Mouse (Mus musculus) erythroblast, embryonic 14.5 days (primary cell): ENCODE data around the gene Azgp1. TPM values are rescaled to one million over a fixed set of nuclear protein-coding genes. Genes with fewer than 3 reads are reported as not detected.

Source experiments
- H3K27me3 ChIP-seq: 2 replicates; pipeline ENCODE4 v1.6.1; 2012; ENCODE audit warnings: inconsistent platforms; ENCODE audit not compliant: control insufficient read depth
- H3K36me3 ChIP-seq: 2 replicates; pipeline ENCODE4 v1.6.1; 2012; ENCODE audit warnings: mild to moderate bottlenecking, inconsistent platforms; ENCODE audit not compliant: control insufficient read depth
- H3K4me1 ChIP-seq: 2 replicates; pipeline ENCODE4 v1.6.1; 2012; ENCODE audit warnings: inconsistent platforms; ENCODE audit not compliant: control insufficient read depth
- H3K4me3 ChIP-seq: replicated peaks from 2 replicates; pipeline ENCODE3; 2012; ENCODE audit warnings: moderate library complexity, mild to moderate bottlenecking, inconsistent platforms
- H3K9me3 ChIP-seq: 2 replicates; pipeline ENCODE4 v1.6.1; 2012; ENCODE audit warnings: low read length, inconsistent platforms, mixed read lengths; ENCODE audit not compliant: control insufficient read depth
- GATA1 ChIP-seq: IDR thresholded peaks from 2 replicates; pipeline ENCODE4 v1.6.1; 2012; ENCODE audit warnings: low read length, inconsistent platforms, mixed read lengths
- TAL1 ChIP-seq: IDR thresholded peaks from 3 replicates; pipeline ENCODE4 v1.6.1; 2012; ENCODE audit warnings: low read length, inconsistent platforms, mixed read lengths
- polyA plus RNA-seq: library from polyadenylated mRNA; stranded (reverse); fragments of >175 nt; gene quantifications from 2 replicates; pipeline ENCODE4 v1.2.3, GENCODE M21; 2012

The Azgp1 gene
- polyA plus RNA-seq, 1 experiment, result not detected

DNA sequence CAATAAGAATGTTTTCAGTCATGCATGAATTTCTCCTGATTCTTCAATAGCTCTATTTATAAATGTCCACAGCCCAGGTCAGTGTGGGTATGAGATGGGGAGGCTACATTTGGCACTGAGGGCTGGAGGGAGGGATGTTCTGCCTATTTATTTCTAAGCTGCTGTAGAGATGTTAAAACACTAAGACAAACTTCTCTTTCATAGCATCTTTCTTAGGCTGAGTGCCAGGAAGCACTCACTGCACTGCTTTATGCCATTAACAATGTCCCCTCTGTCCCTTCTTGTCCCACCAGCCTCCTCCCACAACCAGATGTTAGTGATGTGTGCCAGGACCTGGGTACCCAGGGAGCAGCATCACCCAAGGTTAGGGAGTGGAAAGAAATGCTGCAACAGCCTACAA is 14.8 kb upstream of the Azgp1 start:
- no peaks in the 10 kb centered on the region for H3K27me3 ChIP-seq
- no peaks in the 10 kb centered on the region for H3K36me3 ChIP-seq
- no peaks in the 10 kb centered on the region for H3K9me3 ChIP-seq
- H3K4me3 ChIP-seq, result no peak overlapping the region
- H3K4me1 ChIP-seq, result no peaks in the 10 kb centered on the region
- TF ChIP-seq TAL1 (no peak), GATA1 (no peak)

- Histone ChIP-seq H3K36me3 (no peaks in the 10 kb centered on the region), H3K27me3 (no peaks in the 10 kb centered on the region), H3K4me1 (no peaks in the 10 kb centered on the region), H3K4me3 (no peak overlapping the region), H3K9me3 (no peaks in the 10 kb centered on the region)
- TF ChIP-seq GATA1 (no peak), TAL1 (no peak)
Measured at GRCm38 (mm10) chr5:137973161-137973560, 8.2 kb upstream of the Azgp1 start.

- H3K27me3 ChIP-seq, result no peaks in the 10 kb centered on the region
- no peaks in the 10 kb centered on the region for H3K9me3 ChIP-seq
- H3K4me1 ChIP-seq, result no peaks in the 10 kb centered on the region
- TF ChIP-seq TAL1, result no peak
- no peak for TF ChIP-seq GATA1
- H3K4me3 ChIP-seq, result no peak overlapping the region
- H3K36me3 ChIP-seq, result no peaks in the 10 kb centered on the region
Measured at GRCm38 (mm10) chr5:137973738-137974137, 7.6 kb upstream of the Azgp1 start.

- Histone ChIP-seq H3K36me3 (no peaks in the 10 kb centered on the region), H3K4me1 (no peaks in the 10 kb centered on the region), H3K27me3 (no peaks in the 10 kb centered on the region), H3K4me3 (no peak overlapping the region), H3K9me3 (no peaks in the 10 kb centered on the region)
- TF ChIP-seq TAL1 (no peak), GATA1 (no peak)
Measured at GRCm38 (mm10) chr5:137974724-137975123, 6.6 kb upstream of the Azgp1 start.

DNA sequence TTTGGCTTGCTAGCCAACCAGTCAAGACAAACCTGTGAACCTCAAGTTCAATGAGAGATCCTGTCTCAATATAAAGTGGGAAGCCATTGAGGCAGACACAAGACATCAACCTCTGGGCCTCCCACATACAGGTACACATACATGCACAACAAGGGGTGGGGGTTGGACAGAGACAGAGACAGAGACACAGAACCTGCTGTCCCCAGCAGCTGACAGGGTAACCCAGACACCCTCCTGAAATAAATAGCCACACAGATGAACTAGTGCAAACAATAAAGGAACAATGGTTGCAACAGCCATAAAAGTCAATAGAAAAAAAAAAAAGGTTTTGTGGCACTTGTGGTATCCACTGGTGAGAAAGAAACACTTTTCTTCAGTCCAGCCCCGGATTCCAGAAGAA is 5.9 kb upstream of the Azgp1 start:
- no peaks in the 10 kb centered on the region for H3K9me3 ChIP-seq
- TF ChIP-seq TAL1, result no peak
- no peak for TF ChIP-seq GATA1
- H3K36me3 ChIP-seq, result no peaks in the 10 kb centered on the region
- no peak overlapping the region for H3K4me3 ChIP-seq
- H3K4me1 ChIP-seq, result no peaks in the 10 kb centered on the region
- H3K27me3 ChIP-seq, result no peaks in the 10 kb centered on the region

GRCm38 (mm10) chr5:137977291-137977690 is 4.0 kb upstream of the Azgp1 start:
- Histone ChIP-seq H3K4me3 (no peak overlapping the region), H3K4me1 (no peaks in the 10 kb centered on the region), H3K27me3 (no peaks in the 10 kb centered on the region), H3K9me3 (no peaks in the 10 kb centered on the region), H3K36me3 (no peaks in the 10 kb centered on the region)
- TF ChIP-seq TAL1, result no peak
- TF ChIP-seq GATA1, result no peak

GRCm38 (mm10) chr5:137979081-137979480 is 2.2 kb upstream of the Azgp1 start:
- Histone ChIP-seq H3K4me1 (no peaks in the 10 kb centered on the region), H3K9me3 (no peaks in the 10 kb centered on the region), H3K27me3 (no peaks in the 10 kb centered on the region), H3K4me3 (no peak overlapping the region), H3K36me3 (no peaks in the 10 kb centered on the region)
- TF ChIP-seq GATA1, result no peak
- TF ChIP-seq TAL1, result no peak

GRCm38 (mm10) chr5:137986351-137986750 is 5.0 kb downstream of the Azgp1 start:
- Histone ChIP-seq H3K27me3 (no peaks in the 10 kb centered on the region), H3K4me3 (no peak overlapping the region), H3K4me1 (no peaks in the 10 kb centered on the region), H3K36me3 (no peaks in the 10 kb centered on the region), H3K9me3 (no peaks in the 10 kb centered on the region)
- TF ChIP-seq GATA1 (no peak), TAL1 (no peak)

GRCm38 (mm10) chr5:138009437-138009836 is 28.1 kb downstream of the Azgp1 start:
- Histone ChIP-seq H3K36me3 (no peaks in the 10 kb centered on the region), H3K4me1 (no peaks in the 10 kb centered on the region), H3K9me3 (no peaks in the 10 kb centered on the region; the same call in 1 of the 2 replicates), H3K27me3 (no peaks in the 10 kb centered on the region), H3K4me3 (no peak overlapping the region)
- no peak for TF ChIP-seq GATA1
- no peak for TF ChIP-seq TAL1

- no peak for TF ChIP-seq GATA1
- TF ChIP-seq TAL1, result no peak
- Histone ChIP-seq H3K4me1 (no peaks in the 10 kb centered on the region), H3K27me3 (no peaks in the 10 kb centered on the region), H3K9me3 (no peaks in the 10 kb centered on the region; the same call in 1 of the 2 replicates), H3K4me3 (no peak overlapping the region), H3K36me3 (no peaks in the 10 kb centered on the region)
Measured at GRCm38 (mm10) chr5:138012382-138012781, 31.1 kb downstream of the Azgp1 start.
